Mouse (Mus musculus) forebrain, postnatal 0 days (tissue): ENCODE data around the gene Ccr7. TPM values are rescaled to one million over a fixed set of nuclear protein-coding genes. Genes with fewer than 3 reads are reported as not detected.
A peak's percentile ranks its signal among the peaks of the same experiment; 100 is the strongest.

Experiments
- ATAC-seq: fragments of 200-750 bp; cut with Nextera tagmentation; 2 replicates; pipeline ENCODE4 v1.8.0; 2017; ENCODE audit warnings: mild to moderate bottlenecking, moderate library complexity
- DNase-seq: peaks from one replicate; pipeline ENCODE4 v3.0.0-alpha.2; 2015
- H3K27ac ChIP-seq: fragments of 300-500 bp; sonication (generic); 2 replicates; pipeline ENCODE4 v1.5.1; 2014; ENCODE audit warnings: low read depth, mild to moderate bottlenecking, antibody characterized with exemption, low read length, moderate library complexity, mixed read lengths
- H3K27me3 ChIP-seq: fragments of 300-500 bp; sonication (generic); 2 replicates; pipeline ENCODE4 v1.6.1; 2014; ENCODE audit warnings: mild to moderate bottlenecking, low read length, mixed read lengths; ENCODE audit not compliant: insufficient read depth
- H3K36me3 ChIP-seq: fragments of 300-500 bp; sonication (generic); 2 replicates; pipeline ENCODE4 v1.6.1; 2014; ENCODE audit warnings: mild to moderate bottlenecking, moderate library complexity; ENCODE audit not compliant: insufficient read depth
- H3K4me1 ChIP-seq: fragments of 300-500 bp; sonication (generic); 2 replicates; pipeline ENCODE4 v1.6.1; 2014; ENCODE audit warnings: antibody characterized with exemption; ENCODE audit not compliant: insufficient read depth
- H3K4me2 ChIP-seq: fragments of 300-500 bp; sonication (generic); 2 replicates; pipeline ENCODE4 v1.6.1; 2014; ENCODE audit warnings: low read depth, mild to moderate bottlenecking, moderate library complexity
- H3K4me3 ChIP-seq: fragments of 300-500 bp; sonication (generic); 2 replicates; pipeline ENCODE4 v1.5.1; 2014; ENCODE audit warnings: low read depth, low read length, mixed read lengths
- H3K9ac ChIP-seq: fragments of 300-500 bp; sonication (generic); 2 replicates; pipeline ENCODE4 v1.6.1; 2014; ENCODE audit warnings: mild to moderate bottlenecking
- H3K9me3 ChIP-seq: fragments of 300-500 bp; sonication (generic); 2 replicates; pipeline ENCODE4 v1.6.1; 2016; ENCODE audit warnings: low read length
- CTCF ChIP-seq: sonication (generic); IDR thresholded peaks from 2 replicates; pipeline ENCODE4 v1.5.1; 2016; ENCODE audit warnings: antibody characterized with exemption, control low read depth, low read depth
- WGBS: fragments of 180-500 bp; shearing (Covaris S2); extraction: QIAGEN DNeasy Blood & Tissue Kit; methylation state at CpG from one replicate; pipeline ENCODE4 v1.1.7; 2014; 5-methylcytosine and 5-hydroxymethylcytosine counted together
- polyA plus RNA-seq: library from polyadenylated mRNA; unstranded; fragments of >200 nt; fragmentation: Nextera tagmentation; extraction: Ambion mirVana; gene quantifications from 2 replicates; pipeline ENCODE4 v1.2.1, GENCODE M21; 2015
- total RNA-seq: library from RNA; depleted of rRNA; stranded (reverse); fragments of >200 nt; gene quantifications from 2 replicates; pipeline ENCODE4 v1.2.3, GENCODE M21; 2014

Gene Ccr7
- total and polyA plus RNA-seq, 2 experiments from 2014 or later, result 0.17 to 0.38 TPM

GRCm38 (mm10) chr11:99104609-99105410, 50.1 kb downstream of the Ccr7 start:
- H3K4me3 ChIP-seq, result no peak overlapping the region
- H3K4me2 ChIP-seq, result no peak overlapping the region
- WGBS, result 87% methylated on average over 9 of the region's 9 CpGs
- no peak for DNase-seq
- H3K27me3 ChIP-seq, result no peaks in the 10 kb centered on the region
- ATAC-seq, result no peak
- H3K27ac ChIP-seq, result no peak overlapping the region
- no peaks in the 10 kb centered on the region for H3K9me3 ChIP-seq
- no peak overlapping the region for H3K9ac ChIP-seq
- no peaks in the 10 kb centered on the region for H3K36me3 ChIP-seq
- no peak for TF ChIP-seq CTCF
- H3K4me1 ChIP-seq, result no peaks in the 10 kb centered on the region

- H3K4me1 ChIP-seq, result no peaks in the 10 kb centered on the region
- H3K4me3 ChIP-seq, result no peak overlapping the region
- no peaks in the 10 kb centered on the region for H3K9me3 ChIP-seq
- H3K9ac ChIP-seq, result no peak overlapping the region
- H3K4me2 ChIP-seq, result no peak overlapping the region
- DNase-seq (no peak), ATAC-seq (no peak)
- 84% methylated on average over 9 of the region's 9 CpGs for WGBS
- H3K27ac ChIP-seq, result no peak overlapping the region
- H3K36me3 ChIP-seq, result no peaks in the 10 kb centered on the region
- TF ChIP-seq CTCF, result no peak
- H3K27me3 ChIP-seq, result no peaks in the 10 kb centered on the region
Measured at GRCm38 (mm10) chr11:99102575-99103270, 52.2 kb downstream of the Ccr7 start.

DNA sequence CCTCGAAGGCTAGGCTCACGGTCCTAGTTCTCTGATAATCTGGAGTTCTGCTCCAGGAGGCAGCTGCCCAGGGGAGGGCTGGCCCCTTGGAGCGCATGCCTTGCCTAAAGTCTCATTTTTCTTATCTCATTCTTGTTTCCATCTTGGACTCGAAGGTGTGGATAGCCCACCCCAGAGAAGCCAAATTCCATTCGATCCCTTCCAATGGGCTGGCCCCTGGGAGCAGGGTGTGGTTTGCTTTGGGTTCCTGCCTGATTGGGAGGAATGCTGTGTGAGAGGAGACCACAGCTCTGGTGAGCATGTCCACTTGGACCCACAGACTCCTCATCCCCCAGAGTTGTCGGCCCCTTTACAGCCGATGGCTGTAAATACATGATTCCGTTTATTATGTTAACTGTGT, 53.2 kb downstream of the Ccr7 start:
- TF ChIP-seq CTCF, result no peak
- Histone ChIP-seq H3K4me2 (no peak overlapping the region), H3K36me3 (no peaks in the 10 kb centered on the region), H3K9me3 (no peaks in the 10 kb centered on the region), H3K4me3 (no peak overlapping the region), H3K27ac (no peak overlapping the region), H3K4me1 (no peaks in the 10 kb centered on the region), H3K27me3 (no peaks in the 10 kb centered on the region), H3K9ac (no peak overlapping the region)
- DNase-seq (no peak), ATAC-seq (no peak)
- WGBS, result 90% methylated on average over 8 of the region's 8 CpGs

GRCm38 (mm10) chr11:99100215-99100614, 54.7 kb downstream of the Ccr7 start:
- H3K4me1 ChIP-seq, result no peaks in the 10 kb centered on the region
- no peak overlapping the region for H3K27ac ChIP-seq
- no peak for ATAC-seq
- H3K9ac ChIP-seq, result no peak overlapping the region
- no peak overlapping the region for H3K4me3 ChIP-seq
- TF ChIP-seq CTCF, result no peak
- no peak for DNase-seq
- no peaks in the 10 kb centered on the region for H3K27me3 ChIP-seq
- 81% methylated on average over 5 of the region's 5 CpGs for WGBS
- H3K9me3 ChIP-seq, result no peaks in the 10 kb centered on the region
- no peak overlapping the region for H3K4me2 ChIP-seq
- H3K36me3 ChIP-seq, result no peaks in the 10 kb centered on the region

GRCm38 (mm10) chr11:99099516-99099915, 55.4 kb downstream of the Ccr7 start:
- Histone ChIP-seq H3K9ac (no peak overlapping the region), H3K4me3 (no peak overlapping the region), H3K9me3 (no peaks in the 10 kb centered on the region), H3K4me2 (no peak overlapping the region), H3K27ac (no peak overlapping the region), H3K27me3 (no peaks in the 10 kb centered on the region), H3K36me3 (no peaks in the 10 kb centered on the region), H3K4me1 (no peaks in the 10 kb centered on the region)
- 76% methylated on average over 7 of the region's 7 CpGs for WGBS
- no peak for TF ChIP-seq CTCF
- DNase-seq (no peak), ATAC-seq (no peak)

- 91% methylated on average over 9 of the region's 9 CpGs for WGBS
- Histone ChIP-seq H3K4me1 (no peaks in the 10 kb centered on the region), H3K9me3 (no peaks in the 10 kb centered on the region), H3K36me3 (no peaks in the 10 kb centered on the region), H3K9ac (no peak overlapping the region), H3K4me3 (no peak overlapping the region), H3K27me3 (no peaks in the 10 kb centered on the region), H3K27ac (no peak overlapping the region), H3K4me2 (no peak overlapping the region)
- ATAC-seq, result no peak
- TF ChIP-seq CTCF, result no peak
- DNase-seq, result no peak
Measured at GRCm38 (mm10) chr11:99098924-99099323, 56.0 kb downstream of the Ccr7 start.

DNA sequence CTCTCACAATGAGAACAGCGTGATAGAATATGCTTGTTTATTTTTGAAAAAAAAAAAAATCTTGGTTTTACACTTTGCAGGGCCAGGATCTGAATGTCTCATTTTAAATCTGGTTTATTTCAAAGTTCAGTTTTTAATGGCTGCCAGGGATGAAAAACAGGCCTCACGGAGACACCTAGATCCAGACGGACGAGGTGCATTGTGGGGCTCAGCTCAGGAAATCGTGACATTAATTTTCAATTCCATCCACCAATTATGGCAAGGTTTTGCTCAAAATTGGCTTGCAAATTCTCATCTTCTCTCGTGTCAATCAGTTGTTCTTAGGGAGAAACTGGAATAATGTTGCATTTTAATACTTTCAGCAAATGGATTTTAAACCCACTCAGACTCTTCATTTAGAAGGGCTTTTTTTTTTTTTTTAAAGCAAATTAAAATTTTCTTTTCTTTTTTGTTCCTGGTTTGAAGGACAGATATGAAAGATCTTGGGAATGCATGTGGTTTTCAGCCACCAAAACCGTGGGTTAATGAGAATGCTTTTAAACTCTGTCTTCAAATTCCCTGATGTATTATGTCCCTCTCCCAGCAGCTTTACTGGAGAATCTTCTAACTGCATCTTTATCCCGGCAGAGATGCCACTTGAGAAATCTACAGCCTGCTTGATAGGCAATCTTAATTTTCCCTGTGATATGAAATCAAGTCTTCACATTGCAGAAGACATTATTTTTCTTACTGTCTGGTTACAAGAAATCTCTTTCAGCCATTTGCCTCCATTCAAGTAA, 57.7 kb downstream of the Ccr7 start:
- ATAC-seq, result peak; percentile 59; the same call in 1 of the 2 replicates
- Histone ChIP-seq H3K9me3 (no peaks in the 10 kb centered on the region), H3K27me3 (no peaks in the 10 kb centered on the region), H3K4me3 (no peak overlapping the region), H3K4me2 (no peak overlapping the region), H3K36me3 (no peaks in the 10 kb centered on the region), H3K9ac (no peak overlapping the region), H3K27ac (no peak overlapping the region; the same call in 1 of the 2 replicates), H3K4me1 (no peaks in the 10 kb centered on the region)
- WGBS, result 58% methylated on average over 8 of the region's 8 CpGs
- no peak for TF ChIP-seq CTCF
- peak; percentile 40 for DNase-seq
